Mouse (Mus musculus): ENCODE data around the gene Med1.

Med1 gene

DNA sequence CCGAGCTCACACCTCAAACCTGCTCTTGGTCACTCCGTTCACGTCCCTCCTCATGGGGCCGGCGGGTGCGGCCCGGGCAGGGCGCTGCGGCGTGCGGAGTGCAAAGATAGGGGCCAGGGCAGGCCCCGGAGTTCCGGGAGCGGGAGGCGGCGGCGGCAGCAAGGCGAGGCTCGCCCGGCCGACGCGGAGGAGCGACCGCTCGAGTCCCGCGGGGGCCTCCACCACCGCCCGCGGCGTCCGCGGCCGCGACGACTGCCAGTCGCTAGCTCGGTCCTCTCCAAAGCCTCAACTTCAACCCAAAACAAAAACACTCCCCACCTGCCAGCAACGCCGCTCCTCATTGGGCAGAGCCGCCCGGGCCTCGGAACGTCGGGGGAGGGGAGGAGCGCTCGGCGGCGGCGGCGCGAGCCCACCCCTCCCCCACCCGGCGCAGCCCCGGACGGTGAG is 43.8 kb downstream of the Med1 start:
- peak; percentile 94 for DNase-seq (ENCODE audit: low spot score)

DNA sequence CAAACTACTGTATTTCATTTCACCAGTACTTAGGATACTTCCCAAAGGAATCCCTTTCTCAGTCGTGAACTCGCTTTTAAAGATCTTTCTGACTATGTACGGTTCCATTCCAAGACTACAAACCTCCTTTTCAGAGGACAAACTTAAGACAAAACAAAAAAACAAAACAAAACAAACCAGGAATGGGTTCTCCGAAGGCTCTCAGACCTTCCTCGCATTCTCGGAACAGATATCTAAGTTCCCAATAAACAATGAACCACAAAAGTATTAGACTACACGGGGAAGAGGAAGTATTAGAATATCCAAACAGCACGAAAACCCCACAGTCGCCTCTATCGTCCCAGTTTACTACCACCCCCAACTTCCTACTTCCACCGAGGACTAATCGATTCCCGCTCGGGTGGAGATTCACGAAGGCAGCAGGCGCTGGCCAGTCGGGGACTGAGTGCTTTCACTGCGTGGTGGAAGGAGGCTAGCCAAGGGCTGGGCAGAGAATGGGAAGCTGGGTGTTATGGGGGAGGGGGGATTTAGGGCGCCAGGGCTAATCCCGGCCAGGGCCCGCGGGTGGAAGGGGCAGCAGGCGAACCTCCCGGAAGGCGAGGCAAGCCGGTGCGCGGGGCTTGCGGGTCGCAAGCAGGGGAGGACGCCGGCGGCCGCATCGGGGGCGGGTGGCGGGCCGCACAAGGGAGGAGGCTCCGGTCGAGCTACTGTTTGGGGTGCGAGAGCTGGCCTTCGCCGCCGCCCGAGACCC is 44.4 kb downstream of the Med1 start:
- DNase-seq (ENCODE audit: low spot score), result no peak

DNA sequence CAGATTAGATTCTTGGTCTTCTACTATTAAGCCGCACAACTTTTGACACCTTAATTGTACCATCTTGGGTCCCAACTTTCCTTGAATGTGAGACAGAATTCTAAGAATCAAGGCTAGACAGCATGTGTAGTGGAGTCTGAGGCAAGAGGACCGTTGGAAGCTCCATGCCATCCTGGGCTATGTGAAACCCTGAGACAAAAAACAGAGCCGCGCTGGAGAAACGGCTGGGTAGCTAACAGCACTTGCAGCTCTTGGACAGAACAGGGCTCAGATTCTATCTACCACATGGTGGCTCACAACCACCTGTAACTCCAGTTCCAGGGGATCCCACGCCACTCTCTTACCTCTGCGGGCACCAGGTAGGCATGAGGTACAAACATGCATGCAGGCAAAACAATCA is 47.2 kb downstream of the Med1 start:
- DNase-seq (ENCODE audit: low spot score), result no peak

DNA sequence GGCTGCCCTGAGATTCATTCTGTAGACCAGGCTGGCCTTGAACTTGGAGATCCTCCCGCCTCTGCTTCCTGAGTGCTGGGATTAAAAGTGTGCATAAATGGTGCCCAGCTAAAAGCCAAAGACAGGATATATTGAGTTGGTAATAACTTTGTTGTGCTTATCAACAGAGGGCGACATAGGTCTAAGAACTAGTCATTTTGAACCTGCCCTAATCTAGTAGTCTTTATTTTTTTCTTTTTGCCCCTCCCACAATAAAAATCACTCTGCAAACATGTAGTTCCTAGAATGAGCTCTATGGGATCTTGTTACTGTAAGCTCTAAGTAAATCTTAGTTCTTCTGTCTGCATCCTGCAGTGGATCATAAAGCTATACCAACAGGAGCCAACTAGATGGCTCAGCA is 50.5 kb downstream of the Med1 start:
- no peak for DNase-seq (ENCODE audit: low spot score)

DNA sequence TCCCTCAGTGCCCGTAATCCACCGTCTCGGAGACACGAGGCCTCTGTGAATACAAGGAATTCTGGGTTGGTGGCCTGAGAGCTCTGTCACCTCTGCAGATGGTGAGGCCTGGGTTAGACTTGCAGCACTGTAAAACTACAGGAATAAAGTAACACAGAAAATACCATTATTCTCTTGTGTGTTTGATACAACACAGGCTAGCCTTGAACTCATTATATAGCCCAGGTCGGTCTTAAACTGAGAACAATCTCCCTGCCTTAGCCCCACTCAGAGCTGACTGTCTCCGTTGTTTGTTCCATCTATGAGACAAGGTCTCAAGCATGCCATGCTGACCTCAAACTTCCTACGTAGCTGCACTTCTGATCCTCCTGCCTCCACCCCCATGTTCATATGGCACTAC is 54.2 kb downstream of the Med1 start:
- no peak for DNase-seq (ENCODE audit: low spot score)

DNA sequence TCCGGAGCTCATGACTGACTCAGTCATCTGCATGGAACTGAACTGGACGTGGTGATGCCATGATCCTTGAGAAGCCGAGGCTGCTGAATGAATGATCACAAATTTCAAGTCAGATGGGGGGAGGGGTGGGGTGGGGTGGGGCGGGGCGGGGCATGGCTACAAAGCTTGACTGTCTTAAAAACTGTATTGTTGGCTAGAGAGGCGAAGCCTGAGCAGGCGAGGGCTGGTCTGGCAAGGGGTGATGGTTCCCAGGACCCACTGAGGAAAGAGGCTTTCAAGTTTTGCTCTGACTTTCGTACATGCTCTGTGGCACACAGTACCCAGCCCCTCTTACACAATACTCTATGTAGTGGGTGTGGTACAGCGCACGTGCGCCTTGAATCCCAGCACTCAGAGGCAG is 55.3 kb downstream of the Med1 start:
- DNase-seq (ENCODE audit: low spot score), result no peak

DNA sequence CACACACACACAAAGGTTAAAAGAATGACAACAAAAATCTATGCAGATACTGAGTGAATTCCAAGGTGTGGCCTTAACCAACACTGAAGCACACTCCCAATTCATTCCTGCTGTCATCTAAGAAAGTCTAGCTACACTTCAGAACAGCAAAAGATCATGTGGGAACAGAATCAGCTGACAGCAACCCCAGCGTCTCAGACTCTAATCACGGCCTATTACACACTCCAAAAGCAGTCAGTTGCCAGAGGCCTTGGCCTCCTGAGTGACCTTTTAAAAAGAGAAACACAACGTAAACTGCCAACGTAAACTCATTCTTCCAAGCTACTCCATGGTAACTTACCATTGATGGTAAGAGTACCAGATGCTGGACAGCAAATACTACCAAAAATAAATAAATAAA is 58.1 kb downstream of the Med1 start:
- no peak for DNase-seq (ENCODE audit: low spot score)

DNA sequence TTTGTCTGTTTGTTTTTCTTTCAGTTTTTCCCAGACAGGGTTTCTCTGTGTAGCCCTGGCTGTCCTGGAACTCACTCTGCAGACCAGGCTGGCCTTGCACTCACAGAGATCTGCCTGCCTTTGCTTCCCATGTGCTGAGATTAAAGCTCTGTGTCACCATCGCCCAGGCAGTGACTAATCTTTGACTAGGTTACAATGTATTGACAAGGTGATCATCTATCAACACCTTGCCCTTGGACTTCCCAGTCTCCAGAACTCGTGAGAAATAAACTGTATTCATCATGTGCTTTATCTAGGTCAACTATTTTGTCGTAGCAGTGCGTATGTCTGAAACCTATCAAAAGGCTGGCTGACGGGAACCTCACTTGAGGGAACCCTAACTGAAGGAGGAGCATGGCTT is 69.7 kb downstream of the Med1 start:
- DNase-seq (ENCODE audit: low spot score), result no peak

DNA sequence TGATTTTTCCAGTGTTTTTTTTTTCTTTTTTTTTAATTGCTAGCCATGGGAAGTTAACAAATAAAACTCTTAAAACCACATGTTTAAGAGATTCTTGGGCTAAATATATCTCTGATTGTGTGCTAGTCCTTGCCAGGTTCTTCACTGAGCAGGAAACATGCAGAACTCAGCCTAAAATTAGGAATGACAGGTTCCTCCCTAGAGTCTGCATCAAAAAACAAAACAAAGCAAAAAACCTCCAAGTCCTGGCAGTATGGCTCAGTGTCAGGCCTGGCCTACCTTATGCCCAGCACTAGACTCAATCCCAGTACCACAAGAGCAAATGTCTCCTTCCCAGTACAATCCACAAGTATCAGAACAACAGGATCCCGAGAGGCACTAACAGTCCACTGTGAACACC is 78.7 kb downstream of the Med1 start:
- DNase-seq (ENCODE audit: low spot score), result no peak

DNA sequence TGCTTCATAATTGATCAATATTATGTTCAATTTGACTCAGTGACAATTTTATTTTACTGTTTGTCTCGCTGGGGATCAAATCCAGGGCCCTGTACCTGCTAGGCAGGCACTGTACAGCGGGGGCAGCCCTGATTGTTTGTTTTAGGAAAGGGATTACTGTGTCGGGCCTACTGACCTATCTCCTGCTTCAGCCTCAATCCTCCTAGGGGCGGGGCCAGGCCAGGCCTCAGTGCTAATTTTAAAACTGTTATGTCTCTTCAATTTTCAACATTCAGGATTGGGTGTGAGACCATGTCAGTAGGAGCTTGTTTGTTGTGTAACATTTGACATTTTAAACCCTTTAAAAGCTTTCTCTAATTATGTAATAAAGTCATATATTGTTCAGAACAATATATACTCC is 79.6 kb downstream of the Med1 start:
- DNase-seq (ENCODE audit: low spot score), result no peak

DNA sequence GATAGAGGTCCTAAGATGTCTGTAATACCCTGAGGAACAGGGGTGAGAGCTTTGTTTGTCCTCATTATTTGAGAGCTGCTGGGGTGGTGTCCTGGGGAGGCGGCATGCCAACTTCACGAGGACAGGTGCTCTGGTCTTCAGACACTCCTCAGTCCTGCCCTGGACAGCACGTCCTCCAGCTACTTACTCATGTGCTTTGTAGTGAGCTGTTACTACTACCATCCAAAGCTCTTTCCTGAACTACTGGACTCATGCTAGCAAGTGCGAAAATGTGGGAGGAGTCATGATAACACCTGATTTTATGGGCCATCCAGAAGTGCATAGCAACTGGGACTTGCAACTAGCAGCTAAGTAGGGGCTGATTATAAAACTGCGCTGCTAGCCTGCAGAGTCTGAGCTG is 83.4 kb downstream of the Med1 start:
- DNase-seq (ENCODE audit: low spot score), result no peak

Measured in ovary, postnatal 36 days (tissue).